Mouse (Mus musculus) G1E (cell line): Measurements from ENCODE around the gene 2310011J03Rik.

Source experiments
- CTCF ChIP-seq: IDR thresholded peaks from 2 replicates; pipeline ENCODE4 v1.5.1; 2012; ENCODE audit warnings: low read depth, low read length, inconsistent platforms, mixed read lengths
- GATA1 ChIP-seq: IDR thresholded peaks from 2 replicates; pipeline ENCODE4 v1.6.1; 2012; ENCODE audit warnings: borderline replicate concordance, low read length, inconsistent platforms, mixed read lengths
- TAL1 ChIP-seq: conservative IDR thresholded peaks from 2 replicates; pipeline ENCODE4 v1.6.1; 2012; ENCODE audit warnings: low read depth, low read length, inconsistent platforms, mixed read lengths

DNA sequence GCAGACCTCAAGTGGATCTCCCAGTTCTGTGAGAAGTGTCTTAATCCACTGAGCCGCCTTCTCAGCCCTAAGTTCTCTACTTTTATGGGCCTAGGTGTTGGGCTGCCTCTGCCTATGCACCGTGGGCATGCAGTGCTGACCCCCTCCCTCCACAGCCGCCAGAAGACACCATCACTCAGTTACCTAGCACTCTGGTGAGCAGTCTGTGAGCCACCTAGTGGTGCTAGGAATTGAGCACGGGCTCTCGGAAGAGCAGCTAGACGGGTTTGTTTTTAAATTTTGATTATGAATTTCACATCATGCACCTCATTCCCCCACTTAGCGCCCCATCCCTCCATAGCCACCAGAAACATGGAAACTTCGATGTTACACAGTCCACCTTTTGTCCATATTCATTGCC lies 31.7 kb downstream of the 2310011J03Rik start:
- TF ChIP-seq GATA1 (no peak), CTCF (no peak), TAL1 (no peak)
